Mouse (Mus musculus) thymus, adult 2 months (tissue): ENCODE data around the gene Plxnd1.

Source experiments
- CTCF ChIP-seq: fragments of 200-500 bp; IDR thresholded peaks from 2 replicates; pipeline ENCODE4 v1.5.1; 2012; ENCODE audit warnings: mild to moderate bottlenecking, control low read depth, low read length, moderate library complexity, borderline replicate concordance; ENCODE audit not compliant: control insufficient read depth, poor library complexity, insufficient read depth; ENCODE audit errors: extremely low read depth
- POLR2A ChIP-seq: fragments of 200-500 bp; IDR thresholded peaks from 2 replicates; pipeline ENCODE4 v1.6.1; 2012; ENCODE audit warnings: mild to moderate bottlenecking, low read length, control low read depth, moderate library complexity; ENCODE audit not compliant: control insufficient read depth, poor library complexity, insufficient read depth; ENCODE audit errors: extremely low read depth

DNA sequence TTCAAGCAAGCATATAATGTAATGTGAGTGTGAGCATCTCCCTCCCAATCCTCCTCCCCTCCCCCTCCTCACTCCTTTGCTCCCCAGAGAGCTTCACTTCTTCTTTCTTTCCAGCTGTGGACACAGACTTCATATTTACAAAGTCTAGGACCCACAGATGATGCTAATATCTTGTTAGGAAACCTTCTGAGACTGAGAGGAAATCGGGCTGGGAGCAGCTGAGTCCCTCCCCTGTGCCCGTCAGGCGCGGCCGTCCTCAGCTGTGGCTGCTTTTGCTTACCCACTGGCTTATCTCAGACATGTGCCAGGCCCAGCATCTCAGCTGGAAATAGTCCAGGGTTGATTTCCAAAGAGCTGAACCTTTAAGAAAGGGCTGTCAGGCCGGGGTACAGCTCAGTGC is 48.4 kb downstream of the Plxnd1 start:
- no peak for TF ChIP-seq CTCF
- TF ChIP-seq POLR2A = no peak
